Mouse (Mus musculus) brain, embryonic 14.5 days (tissue): ENCODE results near the gene Wnt10b. TPM values are rescaled to one million over a fixed set of nuclear protein-coding genes. Genes with fewer than 3 reads are reported as not detected.

Source experiments
- DNase-seq: peaks from one replicate; pipeline ENCODE4 v3.0.0-alpha.2; 2011; ENCODE audit warnings: low read depth
- CTCF ChIP-seq: fragments of 200-500 bp; IDR thresholded peaks from 2 replicates; pipeline ENCODE4 v1.5.1; 2012; ENCODE audit warnings: inconsistent platforms, mild to moderate bottlenecking, moderate library complexity, borderline replicate concordance; ENCODE audit not compliant: insufficient read depth, insufficient read length; ENCODE audit errors: extremely low read depth
- POLR2A ChIP-seq: fragments of 200-500 bp; IDR thresholded peaks from 2 replicates; pipeline ENCODE4 v1.6.1; 2012; ENCODE audit warnings: mild to moderate bottlenecking, inconsistent platforms, borderline replicate concordance; ENCODE audit not compliant: poor library complexity, insufficient read depth, insufficient read length, severe bottlenecking; ENCODE audit errors: extremely low read depth
- polyA plus RNA-seq: library from polyadenylated mRNA; depleted of rRNA; stranded (reverse); fragments of >200 nt; gene quantifications from 2 replicates; pipeline ENCODE4 v1.2.3, GENCODE M21; 2012

Gene Wnt10b
- polyA plus RNA-seq, 1 experiment: 2.4 TPM

GRCm38 (mm10) chr15:98796803-98797595 lies 19.0 kb upstream of the Wnt10b start:
- no peak for TF ChIP-seq POLR2A
- no peak for TF ChIP-seq CTCF
- peak; percentile 78 for DNase-seq

GRCm38 (mm10) chr15:98793141-98793698 lies 15.3 kb upstream of the Wnt10b start:
- no peak for TF ChIP-seq POLR2A
- no peak for TF ChIP-seq CTCF
- no peak for DNase-seq

DNA sequence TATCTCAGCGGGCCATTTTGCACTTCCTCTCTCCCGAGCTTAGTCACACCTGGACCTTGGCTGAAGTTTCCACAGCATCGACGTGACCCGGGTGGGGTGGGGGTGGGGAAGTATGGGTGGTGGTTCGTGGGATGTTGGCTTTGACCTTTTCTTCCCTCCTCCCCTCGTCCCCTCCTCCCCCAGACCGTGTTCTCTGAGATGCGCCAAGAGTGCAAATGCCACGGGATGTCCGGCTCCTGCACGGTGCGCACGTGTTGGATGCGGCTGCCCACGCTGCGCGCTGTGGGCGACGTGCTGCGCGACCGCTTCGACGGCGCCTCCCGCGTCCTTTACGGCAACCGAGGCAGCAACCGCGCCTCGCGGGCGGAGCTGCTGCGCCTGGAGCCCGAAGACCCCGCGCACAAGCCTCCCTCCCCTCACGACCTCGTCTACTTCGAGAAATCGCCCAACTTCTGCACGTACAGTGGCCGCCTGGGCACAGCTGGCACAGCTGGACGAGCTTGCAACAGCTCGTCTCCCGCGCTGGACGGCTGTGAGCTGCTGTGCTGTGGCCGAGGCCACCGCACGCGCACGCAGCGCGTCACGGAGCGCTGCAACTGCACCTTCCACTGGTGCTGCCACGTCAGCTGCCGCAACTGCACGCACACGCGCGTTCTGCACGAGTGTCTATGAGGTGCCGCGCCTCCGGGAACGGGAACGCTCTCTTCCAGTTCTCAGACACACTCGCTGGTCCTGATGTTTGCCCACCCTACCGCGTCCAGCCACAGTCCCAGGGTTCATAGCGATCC lies 14.5 kb upstream of the Wnt10b start:
- TF ChIP-seq CTCF (no peak), POLR2A (no peak)
- DNase-seq: peak; percentile 63

DNA sequence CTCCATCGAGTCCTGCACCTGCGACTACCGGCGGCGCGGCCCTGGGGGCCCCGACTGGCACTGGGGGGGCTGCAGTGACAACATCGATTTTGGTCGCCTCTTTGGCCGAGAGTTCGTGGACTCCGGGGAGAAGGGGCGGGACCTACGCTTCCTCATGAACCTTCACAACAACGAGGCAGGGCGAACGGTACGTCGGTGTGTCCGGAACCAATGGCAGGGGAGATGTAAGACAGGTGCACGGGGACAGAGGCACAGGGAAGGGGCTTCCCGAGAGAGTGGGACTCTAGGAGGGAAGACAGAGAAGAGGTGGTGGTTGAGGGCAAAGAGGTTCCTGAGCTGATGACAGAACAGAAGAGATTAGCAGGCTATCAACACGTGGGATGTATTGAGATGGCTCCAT lies 13.8 kb upstream of the Wnt10b start:
- DNase-seq: no peak
- TF ChIP-seq POLR2A (no peak), CTCF (no peak)

DNA sequence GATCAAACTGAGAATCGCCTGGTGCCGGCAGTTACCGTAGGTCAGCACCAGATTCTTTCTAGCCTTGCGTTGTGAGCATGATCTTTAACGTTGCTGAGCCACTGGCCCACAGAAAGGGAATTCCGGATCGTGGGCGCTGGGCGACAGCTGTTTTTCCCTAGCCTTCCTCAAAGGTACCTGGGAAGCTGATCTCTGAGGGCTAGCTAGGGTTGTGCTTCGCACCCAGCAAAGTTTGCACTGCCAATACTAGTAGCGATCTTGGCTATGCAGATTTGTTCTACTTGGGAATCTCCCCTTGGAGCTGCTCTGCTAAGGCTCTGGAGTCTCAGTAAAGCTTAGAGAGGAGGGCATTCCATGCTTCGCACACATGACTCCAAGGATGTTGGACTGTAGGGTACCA lies 13.3 kb upstream of the Wnt10b start:
- TF ChIP-seq CTCF: no peak
- TF ChIP-seq POLR2A: no peak
- no peak for DNase-seq

- no peak for TF ChIP-seq CTCF
- TF ChIP-seq POLR2A: no peak
- DNase-seq: no peak
These were observed 12.8 kb upstream of the Wnt10b start for GRCm38 (mm10) chr15:98790761-98791160.

DNA sequence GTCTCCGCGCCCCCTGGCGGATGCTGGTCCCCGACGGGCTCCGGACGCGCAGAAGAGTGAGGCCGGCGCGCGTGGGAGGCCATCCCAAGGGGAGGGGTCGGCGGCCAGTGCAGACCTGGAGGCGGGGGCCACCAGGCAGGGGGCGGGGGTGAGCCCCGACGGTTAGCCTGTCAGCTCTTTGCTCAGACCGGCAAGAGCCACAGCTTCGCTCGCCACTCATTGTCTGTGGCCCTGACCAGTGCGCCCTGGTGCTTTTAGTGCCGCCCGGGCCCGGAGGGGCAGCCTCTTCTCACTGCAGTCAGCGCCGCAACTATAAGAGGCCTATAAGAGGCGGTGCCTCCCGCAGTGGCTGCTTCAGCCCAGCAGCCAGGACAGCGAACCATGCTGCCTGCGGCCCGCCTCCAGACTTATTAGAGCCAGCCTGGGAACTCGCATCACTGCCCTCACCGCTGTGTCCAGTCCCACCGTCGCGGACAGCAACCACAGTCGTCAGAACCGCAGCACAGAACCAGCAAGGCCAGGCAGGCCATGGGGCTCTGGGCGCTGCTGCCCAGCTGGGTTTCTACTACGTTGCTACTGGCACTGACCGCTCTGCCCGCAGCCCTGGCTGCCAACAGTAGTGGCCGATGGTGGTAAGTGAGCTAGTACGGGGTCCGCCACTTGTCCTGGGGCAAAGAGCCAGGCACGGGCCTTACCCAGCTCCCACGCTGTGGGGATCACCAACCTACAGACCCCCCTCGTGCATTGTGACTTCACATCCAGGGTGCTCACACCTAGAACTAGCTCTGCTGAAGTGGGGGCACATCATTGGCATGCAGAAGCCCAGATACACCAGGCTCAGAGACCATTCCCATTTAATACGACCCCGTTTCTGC lies 11.9 kb upstream of the Wnt10b start, which contains the start of gene Wnt1:
Gene Wnt1, plus strand, starts transcription at position 197 of the 875 bp plus-strand sequence.
- TF ChIP-seq CTCF (peak; percentile 59; the same call in 1 of the 2 replicates), POLR2A (no peak)
- no peak for DNase-seq

DNA sequence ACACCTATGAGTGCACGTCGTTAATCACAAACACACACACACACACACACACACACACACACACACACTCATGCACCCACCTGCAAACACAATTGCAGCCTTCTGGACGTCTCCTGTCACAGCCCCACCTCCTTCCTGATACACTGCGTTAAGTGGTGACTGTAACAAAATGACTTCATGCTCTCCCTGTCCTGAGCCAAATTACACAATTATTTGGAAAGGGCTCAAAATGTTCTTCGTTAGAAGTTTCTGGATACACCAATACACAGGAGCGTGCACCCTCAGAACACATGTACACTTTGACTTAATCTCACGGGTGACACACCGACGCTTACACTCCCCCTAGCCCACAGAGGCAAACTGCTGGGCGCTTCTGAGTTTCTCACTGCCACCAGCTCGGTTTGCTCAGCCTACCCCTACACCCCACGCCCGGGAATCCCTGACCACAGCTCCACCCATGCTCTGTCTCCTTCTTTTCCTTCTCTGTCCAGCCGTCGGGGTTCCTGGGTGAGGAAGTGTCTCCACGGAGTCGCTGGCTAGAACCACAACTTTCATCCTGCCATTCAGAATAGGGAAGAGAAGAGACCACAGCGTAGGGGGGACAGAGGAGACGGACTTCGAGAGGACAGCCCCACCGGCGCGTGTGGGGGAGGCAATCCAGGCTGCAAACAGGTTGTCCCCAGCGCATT lies 11.2 kb upstream of the Wnt10b start:
- TF ChIP-seq POLR2A (no peak), CTCF (no peak)
- DNase-seq: no peak

GRCm38 (mm10) chr15:98787930-98788329 lies 10.0 kb upstream of the Wnt10b start:
- peak; percentile 68 for DNase-seq
- TF ChIP-seq CTCF (peak; percentile 73), POLR2A (no peak)

GRCm38 (mm10) chr15:98785744-98786143 lies 7.8 kb upstream of the Wnt10b start:
- DNase-seq: no peak

More at GRCm38 (mm10) chr15:98785744-98786143, 7.8 kb upstream of the Wnt10b start:
- TF ChIP-seq POLR2A: no peak
- peak; percentile 62; the same call in 1 of the 2 replicates for TF ChIP-seq CTCF
